Mouse (Mus musculus) testis, adult 2 months (tissue): ENCODE measurements around the gene Il9r.

ENCODE experiments used
- CTCF ChIP-seq: fragments of 200-500 bp; IDR thresholded peaks from 2 replicates; pipeline ENCODE4 v1.5.1; 2012; ENCODE audit warnings: low read depth, mild to moderate bottlenecking, inconsistent platforms, low read length, moderate library complexity; ENCODE audit not compliant: control insufficient read depth, insufficient read depth, insufficient replicate concordance
- POLR2A ChIP-seq: fragments of 200-500 bp; IDR thresholded peaks from 2 replicates; pipeline ENCODE4 v1.6.1; 2012; ENCODE audit warnings: low read depth, mild to moderate bottlenecking, inconsistent platforms, low read length, moderate library complexity; ENCODE audit not compliant: control insufficient read depth

GRCm38 (mm10) chr11:32205058-32205873 is 5.2 kb upstream of the Il9r start, which contains the start of gene Snrnp25:
- TF ChIP-seq CTCF (peak; percentile 51; the same call in 1 of the 2 replicates), POLR2A (peak; percentile 50; the same call in 1 of the 2 replicates)
